Mouse (Mus musculus): ENCODE results near the gene Klhl32.

DNA sequence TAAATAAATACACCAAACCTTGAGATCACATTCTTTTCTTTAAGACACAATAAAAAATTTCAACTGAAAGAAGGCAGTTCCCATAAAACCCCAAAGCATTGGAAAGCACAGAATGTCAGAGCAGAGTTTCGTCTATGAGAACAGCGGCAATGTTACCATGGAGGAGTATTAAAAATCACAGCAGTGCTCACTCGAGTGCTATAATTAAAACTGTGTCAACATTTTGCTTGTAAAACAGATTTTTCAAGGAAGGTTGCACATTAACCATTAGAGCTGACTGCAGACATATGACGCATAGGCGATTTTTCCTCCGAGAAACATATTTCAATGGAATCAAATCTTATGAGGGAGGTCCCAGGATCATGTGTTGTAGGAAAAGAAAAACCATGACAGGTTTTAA is 191.7 kb downstream of the Klhl32 start:
- TF ChIP-seq EP300 (IDR thresholded peaks at IDR 0.05; ENCODE audit: insufficient read depth, low read depth, low read length) = no peak
- no peak for TF ChIP-seq CTCF (IDR thresholded peaks at IDR 0.05; ENCODE audit: low read depth, low read length)
- TF ChIP-seq POLR2A (IDR thresholded peaks at IDR 0.05; ENCODE audit: insufficient read depth, low read length) = no peak

Measured in ES-Bruce4 (cell line).